Mouse (Mus musculus): ENCODE data around the gene Fbn1. TPM values are rescaled to one million over a fixed set of nuclear protein-coding genes. Genes with fewer than 3 reads are reported as not detected.

Gene Fbn1
- total and polyA plus RNA-seq, 3 experiments = 0.04 to 0.17 (median 0.09) TPM

- Histone ChIP-seq H3K9ac (ENCODE audit: insufficient read depth, low read depth) (no peak overlapping the region), H3K4me3 (replicated peaks in 1 of 3; ENCODE audit: low read depth in 2 of 3, low read length in 2 of 3, poor library complexity in 1 of 3) (no peak overlapping the region), H3K4me1 (ENCODE audit: control insufficient read depth in 1 of 2, insufficient read depth in 2 of 2) (peaks cover 0 to 3% of the 10 kb centered on the region in 2 experiments; a peak in 1 of 4 replicates), H3K79me2 (replicated peaks; ENCODE audit: control insufficient read depth, extremely low read depth, insufficient read depth, poor library complexity, severe bottlenecking) (no peaks in the 10 kb centered on the region), H3K36me3 (replicated peaks in 1 of 2; ENCODE audit: control insufficient read depth in 1 of 2, insufficient read depth in 1 of 2, low read length in 1 of 2) (no peaks in the 10 kb centered on the region), H3K4me2 (ENCODE audit: insufficient read depth, low read depth, poor library complexity, severe bottlenecking) (no peak overlapping the region), H3K9me3 (replicated peaks; ENCODE audit: low read length) (no peaks in the 10 kb centered on the region), H3K27ac (ENCODE audit: insufficient read depth, low read depth) (no peak overlapping the region), H3K27me3 (replicated peaks) (no peaks in the 10 kb centered on the region)
- TF ChIP-seq UBTF (IDR thresholded peaks at IDR 0.05; ENCODE audit: low read depth, low read length) (no peak), POLR2AphosphoS2 (IDR thresholded peaks at IDR 0.05; ENCODE audit: low read depth, low read length) (no peak), ZC3H11A (IDR thresholded peaks at IDR 0.05; ENCODE audit: low read depth, low read length) (no peak), MAZ (IDR thresholded peaks at IDR 0.05; ENCODE audit: low read depth, low read length) (no peak), MEF2A (IDR thresholded peaks at IDR 0.05; ENCODE audit: borderline replicate concordance, low read depth, low read length) (no peak), MYC (IDR thresholded peaks at IDR 0.05; ENCODE audit: low read depth, low read length) (no peak), ELF1 (IDR thresholded peaks at IDR 0.05; ENCODE audit: low read depth, low read length) (no peak), ZMIZ1 (IDR thresholded peaks at IDR 0.05; ENCODE audit: low read depth, low read length) (no peak), USF2 (conservative IDR thresholded peaks at IDR 0.05; ENCODE audit: low read depth, low read length) (no peak)
- dilution Hi-C loops (cut with MboI; ENCODE audit: extremely low pct_ligation_motif_present, extremely low pct_unique_long_range_greater_than_20kb, low sequenced_read_pairs) (no loop called here), in situ Hi-C loops (cut with MboI; ENCODE audit: low pct_ligation_motif_present, low pct_unique_long_range_greater_than_20kb, low sequenced_read_pairs) (no loop called here)
- no peak for DNase-seq (ENCODE audit: extremely low read depth)
Measured at GRCm38 (mm10) chr2:125290197-125290965, 217.4 kb downstream of the Fbn1 start.

- Histone ChIP-seq H3K27ac (ENCODE audit: insufficient read depth, low read depth) (no peak overlapping the region), H3K4me1 (ENCODE audit: control insufficient read depth in 1 of 2, insufficient read depth in 2 of 2) (peaks cover 0 to 10% of the 10 kb centered on the region in 2 experiments; a peak in 2 of 4 replicates), H3K9me3 (replicated peaks; ENCODE audit: low read length) (no peaks in the 10 kb centered on the region), H3K9ac (ENCODE audit: insufficient read depth, low read depth) (no peak overlapping the region), H3K36me3 (replicated peaks in 1 of 2; ENCODE audit: control insufficient read depth in 1 of 2, insufficient read depth in 1 of 2, low read length in 1 of 2) (no peaks in the 10 kb centered on the region), H3K79me2 (replicated peaks; ENCODE audit: control insufficient read depth, extremely low read depth, insufficient read depth, poor library complexity, severe bottlenecking) (no peaks in the 10 kb centered on the region), H3K4me2 (ENCODE audit: insufficient read depth, low read depth, poor library complexity, severe bottlenecking) (no peak overlapping the region), H3K27me3 (replicated peaks) (no peaks in the 10 kb centered on the region), H3K4me3 (replicated peaks in 1 of 3; ENCODE audit: low read depth in 2 of 3, low read length in 2 of 3, poor library complexity in 1 of 3) (no peak overlapping the region)
- no peak for DNase-seq (ENCODE audit: extremely low read depth)
- in situ Hi-C loops (cut with MboI; ENCODE audit: low pct_ligation_motif_present, low pct_unique_long_range_greater_than_20kb, low sequenced_read_pairs) = no loop called here
- TF ChIP-seq POLR2AphosphoS2 (IDR thresholded peaks at IDR 0.05; ENCODE audit: low read depth, low read length) (no peak), POLR2A (IDR thresholded peaks at IDR 0.05; ENCODE audit: low read depth, low read length) (no peak), CHD2 (IDR thresholded peaks at IDR 0.05; ENCODE audit: low read length) (no peak), EP300 (IDR thresholded peaks at IDR 0.05; ENCODE audit: low read length) (no peak), TCF12 (IDR thresholded peaks at IDR 0.05; ENCODE audit: low read depth, low read length) (no peak), RCOR1 (conservative IDR thresholded peaks at IDR 0.05; ENCODE audit: low read depth, low read length) (no peak), PAX5 (IDR thresholded peaks at IDR 0.05; ENCODE audit: low read length) (no peak), JUND (conservative IDR thresholded peaks at IDR 0.05; ENCODE audit: low read depth, low read length) (no peak), MAFK (IDR thresholded peaks at IDR 0.05; ENCODE audit: insufficient replicate concordance, low read length) (no peak), E2F4 (IDR thresholded peaks at IDR 0.05; ENCODE audit: insufficient replicate concordance, low read depth, low read length) (no peak), ZKSCAN1 (IDR thresholded peaks at IDR 0.05; ENCODE audit: borderline replicate concordance, low read depth, low read length) (no peak), CHD1 (IDR thresholded peaks at IDR 0.05; ENCODE audit: low read depth, low read length) (no peak), TBP (conservative IDR thresholded peaks at IDR 0.05; ENCODE audit: low read depth, low read length) (no peak), RAD21 (IDR thresholded peaks at IDR 0.05; ENCODE audit: low read depth, low read length) (no peak), ZNF384 (IDR thresholded peaks at IDR 0.05; ENCODE audit: low read depth, low read length) (no peak), MYC (IDR thresholded peaks at IDR 0.05; ENCODE audit: low read depth, low read length) (no peak)
- dilution Hi-C loops (cut with MboI; ENCODE audit: extremely low pct_ligation_motif_present, extremely low pct_unique_long_range_greater_than_20kb, low sequenced_read_pairs) = no loop called here
Measured at GRCm38 (mm10) chr2:125285777-125286176, 222.0 kb downstream of the Fbn1 start.
